Mouse (Mus musculus) small intestine, adult 2 months (tissue): ENCODE results near the gene Tbcb.

ENCODE experiments used
- CTCF ChIP-seq: fragments of 200-500 bp; IDR thresholded peaks from 2 replicates; pipeline ENCODE4 v1.5.1; 2012; ENCODE audit warnings: low read depth, mild to moderate bottlenecking, control low read depth, inconsistent platforms, low read length, moderate library complexity, mixed read lengths; ENCODE audit not compliant: insufficient replicate concordance, insufficient read length; ENCODE audit errors: extremely low read depth
- POLR2A ChIP-seq: fragments of 200-500 bp; IDR thresholded peaks from 2 replicates; pipeline ENCODE4 v1.6.1; 2012; ENCODE audit warnings: low read depth, mild to moderate bottlenecking, control low read depth, inconsistent platforms, low read length, moderate library complexity

GRCm38 (mm10) chr7:30194101-30194831 lies 37.8 kb downstream of the Tbcb start:
- no peak for TF ChIP-seq POLR2A
- no peak for TF ChIP-seq CTCF
